Mouse (Mus musculus): ENCODE measurements around the gene Csrnp1.

DNA sequence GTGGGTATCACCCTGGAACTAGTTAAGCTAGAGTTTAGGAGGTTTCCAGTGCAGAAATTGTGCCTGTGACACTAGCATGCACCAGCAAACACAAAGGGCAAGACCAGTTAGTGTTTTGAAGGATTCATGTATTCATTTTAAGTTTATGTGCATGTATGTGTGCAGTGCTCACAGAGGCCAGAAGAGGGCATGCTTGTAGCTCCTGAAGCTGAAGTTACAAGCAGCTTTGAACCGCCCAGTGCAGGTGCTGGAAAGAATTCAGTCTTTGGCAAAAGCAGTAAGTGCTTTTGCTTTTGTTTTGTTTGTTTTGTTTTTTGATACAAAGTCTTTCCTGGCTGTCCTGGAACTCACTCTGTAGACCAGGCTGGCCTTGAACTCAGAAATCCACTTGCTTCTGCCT lies 23.4 kb upstream of the Csrnp1 start:
- TF ChIP-seq CTCF (IDR thresholded peaks at IDR 0.05; ENCODE audit: low read depth, low read length) (no peak), GATA1 (IDR thresholded peaks at IDR 0.05; ENCODE audit: borderline replicate concordance, low read length) (no peak)
